Mouse (Mus musculus): ENCODE measurements around the gene Vmn1r22.
A peak's percentile ranks its signal among the peaks of the same experiment; 100 is the strongest.
"Not testable (repeated sequence)": the region's sequence is repeated elsewhere in the genome, so short reads cannot be mapped to it uniquely, and the experiment has no call there.

The Vmn1r22 gene

DNA sequence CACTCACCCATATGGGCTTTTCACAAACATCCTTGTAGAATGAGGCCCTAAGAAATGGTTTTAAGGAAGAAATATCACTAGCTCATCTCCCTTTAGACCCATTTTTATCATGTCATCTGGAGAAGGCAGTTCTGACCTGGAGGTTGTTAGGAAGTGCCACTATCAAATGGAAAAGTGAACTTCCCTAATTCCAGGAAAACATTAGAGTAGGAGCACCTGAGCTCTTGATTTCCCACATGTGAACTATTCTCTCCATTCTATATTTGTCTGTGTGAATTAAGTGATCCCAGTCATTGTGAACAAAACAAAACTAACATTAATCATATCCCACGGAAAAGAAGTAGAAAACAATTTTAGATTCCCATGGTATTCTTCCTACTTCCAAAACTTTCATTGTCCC is at the start of gene Vmn1r22:
Gene Vmn1r22, minus strand, starts transcription at position 101 of the 400 bp plus-strand sequence.
- DNase-seq (ENCODE audit: low spot score in 2 of 2) = no peak

DNA sequence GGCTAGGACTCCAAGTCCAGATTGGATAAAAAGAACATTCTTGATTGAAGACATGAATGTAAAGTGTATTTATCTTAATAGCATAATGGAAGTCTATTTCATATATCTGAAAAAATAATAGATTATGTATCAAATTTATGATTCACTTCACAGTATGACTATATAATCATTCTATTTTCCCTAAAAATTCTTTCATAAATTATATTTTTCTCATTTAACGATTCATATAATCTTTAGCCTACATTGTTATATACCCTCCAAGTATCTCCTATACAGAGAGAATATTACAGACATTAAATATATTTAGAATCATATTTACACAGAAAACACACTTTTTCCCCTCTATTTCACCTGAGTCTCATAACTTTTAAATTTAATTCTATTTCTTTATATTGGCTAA is 18.9 kb upstream of the Vmn1r22 start, which contains the start of gene Vmn1r23:
Gene Vmn1r23, minus strand, starts transcription at position 101 of the 400 bp plus-strand sequence.
- DNase-seq (ENCODE audit: low spot score in 2 of 2) = no peak

DNA sequence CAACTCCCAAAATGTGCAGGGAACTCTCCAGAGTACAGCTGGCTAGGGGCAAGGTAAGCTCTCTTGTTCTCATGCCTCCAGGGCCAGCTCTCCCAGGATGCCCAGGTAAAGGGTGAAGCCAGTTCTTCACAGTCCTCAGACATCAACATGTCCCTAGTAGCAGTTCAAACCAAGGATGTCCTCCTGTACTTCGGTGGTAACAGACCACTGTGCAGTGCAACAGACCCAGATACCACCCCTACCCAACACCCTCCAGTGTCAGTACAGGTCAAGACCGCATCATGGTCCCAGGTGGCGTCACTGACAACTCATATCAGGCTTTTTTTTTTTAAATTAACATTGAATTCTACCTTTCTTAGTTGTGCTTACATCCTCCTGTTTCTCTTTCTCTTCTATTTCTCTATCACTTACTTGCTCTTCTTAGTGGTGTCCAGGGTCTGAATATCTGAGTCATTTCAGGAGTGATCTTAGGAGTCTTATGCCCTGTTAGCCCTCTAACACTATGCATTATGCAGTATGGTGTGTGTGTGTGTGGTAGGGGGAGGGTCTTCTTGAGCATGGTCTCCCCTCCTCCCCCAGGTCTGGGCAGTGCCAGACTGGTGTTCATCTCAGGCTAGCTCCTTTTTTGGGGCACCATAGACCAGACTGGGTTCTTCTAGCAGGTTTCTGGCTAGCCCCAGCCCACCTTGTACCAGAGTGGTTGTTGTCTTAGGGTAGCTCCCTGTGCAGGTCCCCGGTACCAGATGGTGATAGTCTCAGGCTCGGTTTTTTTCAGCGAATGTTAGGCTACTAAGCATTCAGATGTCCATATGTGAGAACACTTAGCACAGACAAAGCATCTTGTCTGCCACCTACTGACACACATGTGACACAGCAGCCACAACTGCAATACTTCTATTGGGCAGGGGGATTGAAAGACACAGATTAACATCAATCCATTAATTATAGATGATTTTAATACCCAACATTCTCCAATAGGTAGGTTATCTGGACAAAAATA is 48.5 kb downstream of the Vmn1r22 start:
- peak in 1 of 2 experiments; percentile 17 for DNase-seq (ENCODE audit: low spot score in 2 of 2)

DNA sequence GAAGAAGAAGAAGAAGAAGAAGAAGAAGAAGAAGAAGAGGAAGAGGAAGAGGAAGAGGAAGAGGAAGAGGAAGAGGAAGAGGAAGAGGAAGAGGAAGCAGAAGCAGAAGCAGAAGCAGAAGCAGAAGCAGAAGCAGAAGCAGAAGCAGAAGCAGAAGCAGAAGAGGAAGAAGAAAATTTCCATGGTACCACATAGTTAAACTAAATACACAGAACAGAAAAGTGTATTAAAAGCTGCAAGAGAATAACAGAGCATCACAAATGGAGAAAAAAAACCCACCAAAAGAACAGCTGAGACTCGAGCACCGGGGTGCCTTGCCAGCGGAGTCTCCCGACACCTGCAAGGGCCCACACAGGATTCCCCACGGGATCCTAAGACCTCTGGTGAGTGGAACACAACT is 56.7 kb downstream of the Vmn1r22 start:
- not testable (repeated sequence) for DNase-seq (ENCODE audit: low spot score in 2 of 2)

DNA sequence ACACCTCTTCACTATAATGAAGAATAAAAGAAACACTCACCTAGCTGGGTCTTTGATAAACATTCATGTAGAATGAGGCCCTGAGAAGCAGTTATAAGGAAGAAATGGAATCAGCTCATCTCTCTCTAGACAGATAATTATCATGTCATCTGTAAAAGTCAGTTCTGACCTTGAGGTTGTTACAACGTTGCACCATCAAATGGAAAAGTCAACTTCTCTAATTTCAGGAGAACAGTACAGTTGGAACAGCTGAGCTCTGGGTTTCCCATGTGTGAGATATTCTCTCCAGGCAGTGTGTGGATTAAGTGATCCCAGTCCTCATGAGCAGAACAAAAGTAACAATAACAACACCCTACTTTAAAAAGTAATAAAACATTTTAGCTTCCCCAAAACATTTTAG is 57.5 kb downstream of the Vmn1r22 start, which contains the start of gene Vmn1r21:
Gene Vmn1r21, minus strand, starts transcription at position 58 of the 400 bp plus-strand sequence.
- DNase-seq (ENCODE audit: low spot score in 2 of 2) = no peak

All from spleen, postnatal 14 days (tissue).